Mouse (Mus musculus): ENCODE measurements around the gene Ddx17. TPM values are rescaled to one million over a fixed set of nuclear protein-coding genes. Genes with fewer than 3 reads are reported as not detected.

Ddx17 gene
- polyA plus RNA-seq, 1 experiment from 2014 or later = 96.5 TPM

GRCm38 (mm10) chr15:79548226-79548625 is 1.7 kb upstream of the Ddx17 start:
- H3K4me3 ChIP-seq (ENCODE audit: low read depth, low read length) = no peak overlapping the region
- DNase-seq (ENCODE audit: low spot score) (no peak), ATAC-seq (ENCODE audit: insufficient number of reproducible peaks, low FRiP score, low TSS enrichment, low read depth) (no peak)
- no peak overlapping the region for H3K27ac ChIP-seq (replicated peaks; ENCODE audit: low read depth, low read length)
- H3K4me2 ChIP-seq (ENCODE audit: low read depth, severe bottlenecking) = no peak overlapping the region
- H3K4me1 ChIP-seq (ENCODE audit: control insufficient read depth, insufficient read depth, low read length) = peaks cover 5% of the 10 kb centered on the region; the same call in 1 of the 2 replicates
- peaks cover 5% of the 10 kb centered on the region for H3K36me3 ChIP-seq (ENCODE audit: control insufficient read depth, insufficient read depth, low read length)
- H3K27me3 ChIP-seq (ENCODE audit: control insufficient read depth, insufficient read depth, low read length) = no peaks in the 10 kb centered on the region
- H3K9me3 ChIP-seq (ENCODE audit: control insufficient read depth, low read length) = no peaks in the 10 kb centered on the region
- no peak overlapping the region for H3K9ac ChIP-seq (ENCODE audit: low read length)
- 95% methylated on average over 2 of the region's 2 CpGs for WGBS

- Histone ChIP-seq H3K27ac (replicated peaks; ENCODE audit: low read depth, low read length) (peak overlapping the region; percentile 92), H3K4me3 (ENCODE audit: low read depth, low read length) (peak overlapping the region; percentile 98), H3K36me3 (ENCODE audit: control insufficient read depth, insufficient read depth, low read length) (peaks cover 14% of the 10 kb centered on the region), H3K4me1 (ENCODE audit: control insufficient read depth, insufficient read depth, low read length) (peaks cover 5% of the 10 kb centered on the region; the same call in 1 of the 2 replicates), H3K4me2 (ENCODE audit: low read depth, severe bottlenecking) (peak overlapping the region; percentile 80), H3K27me3 (ENCODE audit: control insufficient read depth, insufficient read depth, low read length) (no peaks in the 10 kb centered on the region), H3K9ac (ENCODE audit: low read length) (peak overlapping the region; percentile 99; the same call in 1 of the 2 replicates), H3K9me3 (ENCODE audit: control insufficient read depth, low read length) (no peaks in the 10 kb centered on the region)
- DNase-seq (ENCODE audit: low spot score) = no peak
- WGBS = 81% methylated on average over 17 of the region's 17 CpGs
- no peak for ATAC-seq (ENCODE audit: insufficient number of reproducible peaks, low FRiP score, low TSS enrichment, low read depth)
Measured at GRCm38 (mm10) chr15:79547289-79547820, 814 bp upstream of the Ddx17 start.

- Histone ChIP-seq H3K4me1 (ENCODE audit: control insufficient read depth, insufficient read depth, low read length) (peaks cover 5% of the 10 kb centered on the region; the same call in 1 of the 2 replicates), H3K27me3 (ENCODE audit: control insufficient read depth, insufficient read depth, low read length) (no peaks in the 10 kb centered on the region), H3K4me3 (ENCODE audit: low read depth, low read length) (peak overlapping the region; percentile 98), H3K27ac (replicated peaks; ENCODE audit: low read depth, low read length) (peak overlapping the region; percentile 94), H3K36me3 (ENCODE audit: control insufficient read depth, insufficient read depth, low read length) (peaks cover 19% of the 10 kb centered on the region), H3K4me2 (ENCODE audit: low read depth, severe bottlenecking) (peak overlapping the region; percentile 80), H3K9ac (ENCODE audit: low read length) (peak overlapping the region; percentile 99), H3K9me3 (ENCODE audit: control insufficient read depth, low read length) (no peaks in the 10 kb centered on the region)
- WGBS = under 1% methylated on average over 51 of the region's 52 CpGs
- peak; percentile 69 for DNase-seq (ENCODE audit: low spot score)
- peak; percentile 52; the same call in 1 of the 2 replicates for ATAC-seq (ENCODE audit: insufficient number of reproducible peaks, low FRiP score, low TSS enrichment, low read depth)
Measured at GRCm38 (mm10) chr15:79545921-79546399, 581 bp downstream of the Ddx17 start.

DNA sequence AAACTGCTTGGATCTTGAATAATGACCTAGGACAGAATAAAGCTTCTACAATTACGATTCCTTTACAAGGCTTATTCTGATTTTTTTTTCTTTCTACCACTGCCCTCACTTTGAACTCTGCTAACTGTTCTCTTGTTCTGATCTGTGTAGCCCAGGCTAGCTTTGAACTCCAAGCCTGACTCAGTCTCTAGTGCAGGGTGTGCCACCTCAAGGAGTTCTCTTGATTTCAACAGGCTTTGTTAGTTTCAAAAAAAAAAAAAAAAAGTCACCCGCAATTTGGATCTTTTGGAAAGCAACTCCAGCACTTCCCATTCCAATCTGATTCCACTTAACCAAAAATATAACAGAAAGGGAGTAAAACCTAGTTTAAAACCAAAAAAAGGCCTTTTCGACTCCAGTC is 1.0 kb downstream of the Ddx17 start:
- Histone ChIP-seq H3K4me3 (ENCODE audit: low read depth, low read length) (peak overlapping the region; percentile 98), H3K9me3 (ENCODE audit: control insufficient read depth, low read length) (no peaks in the 10 kb centered on the region), H3K27ac (replicated peaks; ENCODE audit: low read depth, low read length) (peak overlapping the region; percentile 94), H3K4me1 (ENCODE audit: control insufficient read depth, insufficient read depth, low read length) (peaks cover 7% of the 10 kb centered on the region; the same call in 1 of the 2 replicates), H3K27me3 (ENCODE audit: control insufficient read depth, insufficient read depth, low read length) (no peaks in the 10 kb centered on the region), H3K36me3 (ENCODE audit: control insufficient read depth, insufficient read depth, low read length) (peaks cover 23% of the 10 kb centered on the region), H3K9ac (ENCODE audit: low read length) (peak overlapping the region; percentile 99), H3K4me2 (ENCODE audit: low read depth, severe bottlenecking) (peak overlapping the region; percentile 80)
- ATAC-seq (ENCODE audit: insufficient number of reproducible peaks, low FRiP score, low TSS enrichment, low read depth) = no peak
- no peak for DNase-seq (ENCODE audit: low spot score)
- 3% methylated on average over 3 of the region's 3 CpGs for WGBS

- Histone ChIP-seq H3K27ac (replicated peaks; ENCODE audit: low read depth, low read length) (no peak overlapping the region), H3K9ac (ENCODE audit: low read length) (no peak overlapping the region), H3K4me1 (ENCODE audit: control insufficient read depth, insufficient read depth, low read length) (peaks cover 7% of the 10 kb centered on the region; the same call in 1 of the 2 replicates), H3K4me2 (ENCODE audit: low read depth, severe bottlenecking) (no peak overlapping the region; the same call in 1 of the 2 replicates), H3K27me3 (ENCODE audit: control insufficient read depth, insufficient read depth, low read length) (no peaks in the 10 kb centered on the region), H3K36me3 (ENCODE audit: control insufficient read depth, insufficient read depth, low read length) (peaks cover 34% of the 10 kb centered on the region), H3K9me3 (ENCODE audit: control insufficient read depth, low read length) (no peaks in the 10 kb centered on the region), H3K4me3 (ENCODE audit: low read depth, low read length) (0 out of 2 replicates have a peak overlapping the region, but pooled peaks have one; percentile 2)
- DNase-seq (ENCODE audit: low spot score) (no peak), ATAC-seq (ENCODE audit: insufficient number of reproducible peaks, low FRiP score, low TSS enrichment, low read depth) (no peak)
- WGBS = 88% methylated on average over 3 of the region's 3 CpGs
Measured at GRCm38 (mm10) chr15:79543968-79544367, 2.6 kb downstream of the Ddx17 start.

- Histone ChIP-seq H3K27me3 (ENCODE audit: control insufficient read depth, insufficient read depth, low read length) (no peaks in the 10 kb centered on the region), H3K9ac (ENCODE audit: low read length) (no peak overlapping the region), H3K36me3 (ENCODE audit: control insufficient read depth, insufficient read depth, low read length) (peaks cover 66% of the 10 kb centered on the region), H3K4me3 (ENCODE audit: low read depth, low read length) (no peak overlapping the region), H3K9me3 (ENCODE audit: control insufficient read depth, low read length) (no peaks in the 10 kb centered on the region), H3K27ac (replicated peaks; ENCODE audit: low read depth, low read length) (no peak overlapping the region), H3K4me2 (ENCODE audit: low read depth, severe bottlenecking) (no peak overlapping the region), H3K4me1 (ENCODE audit: control insufficient read depth, insufficient read depth, low read length) (no peaks in the 10 kb centered on the region)
- no peak for ATAC-seq (ENCODE audit: insufficient number of reproducible peaks, low FRiP score, low TSS enrichment, low read depth)
- 93% methylated on average over 3 of the region's 3 CpGs for WGBS
- no peak for DNase-seq (ENCODE audit: low spot score)
Measured at GRCm38 (mm10) chr15:79533796-79534195, 12.7 kb downstream of the Ddx17 start.

GRCm38 (mm10) chr15:79529935-79530334 is 16.6 kb downstream of the Ddx17 start:
- ATAC-seq (ENCODE audit: insufficient number of reproducible peaks, low FRiP score, low TSS enrichment, low read depth) = no peak
- WGBS = 86% methylated on average over 7 of the region's 7 CpGs

GRCm38 (mm10) chr15:79527991-79528639 is 18.4 kb downstream of the Ddx17 start:
- Histone ChIP-seq H3K4me3 (ENCODE audit: low read depth, low read length) (no peak overlapping the region), H3K27ac (replicated peaks; ENCODE audit: low read depth, low read length) (no peak overlapping the region), H3K9ac (ENCODE audit: low read length) (no peak overlapping the region), H3K27me3 (ENCODE audit: control insufficient read depth, insufficient read depth, low read length) (no peaks in the 10 kb centered on the region), H3K36me3 (ENCODE audit: control insufficient read depth, insufficient read depth, low read length) (peaks cover 36% of the 10 kb centered on the region), H3K9me3 (ENCODE audit: control insufficient read depth, low read length) (no peaks in the 10 kb centered on the region), H3K4me2 (ENCODE audit: low read depth, severe bottlenecking) (no peak overlapping the region), H3K4me1 (ENCODE audit: control insufficient read depth, insufficient read depth, low read length) (no peaks in the 10 kb centered on the region)
- ATAC-seq (ENCODE audit: insufficient number of reproducible peaks, low FRiP score, low TSS enrichment, low read depth) (no peak), DNase-seq (ENCODE audit: low spot score) (no peak)
- 74% methylated on average over 5 of the region's 5 CpGs for WGBS

More at GRCm38 (mm10) chr15:79529935-79530334, 16.6 kb downstream of the Ddx17 start:
- Histone ChIP-seq H3K4me2 (ENCODE audit: low read depth, severe bottlenecking) (no peak overlapping the region), H3K4me3 (ENCODE audit: low read depth, low read length) (no peak overlapping the region), H3K4me1 (ENCODE audit: control insufficient read depth, insufficient read depth, low read length) (no peaks in the 10 kb centered on the region), H3K27me3 (ENCODE audit: control insufficient read depth, insufficient read depth, low read length) (no peaks in the 10 kb centered on the region), H3K9me3 (ENCODE audit: control insufficient read depth, low read length) (no peaks in the 10 kb centered on the region), H3K27ac (replicated peaks; ENCODE audit: low read depth, low read length) (no peak overlapping the region), H3K9ac (ENCODE audit: low read length) (no peak overlapping the region), H3K36me3 (ENCODE audit: control insufficient read depth, insufficient read depth, low read length) (peaks cover 51% of the 10 kb centered on the region)
- DNase-seq (ENCODE audit: low spot score) = no peak

Measured in limb, embryonic 11.5 days (tissue).